Mouse (Mus musculus): ENCODE results near the gene Clca3b.

- TF ChIP-seq CTCF (IDR thresholded peaks at IDR 0.05; ENCODE audit: borderline replicate concordance, insufficient read depth, low read depth, low read length) (no peak), POLR2A (IDR thresholded peaks at IDR 0.05; ENCODE audit: borderline replicate concordance, insufficient read depth, low read length) (no peak)
Measured at GRCm38 (mm10) chr3:144827257-144827656, 21.9 kb downstream of the Clca3b start.

Measured in cerebellum, adult 2 months (tissue).